Mouse (Mus musculus): ENCODE data around the gene Fam169b.

Fam169b gene

DNA sequence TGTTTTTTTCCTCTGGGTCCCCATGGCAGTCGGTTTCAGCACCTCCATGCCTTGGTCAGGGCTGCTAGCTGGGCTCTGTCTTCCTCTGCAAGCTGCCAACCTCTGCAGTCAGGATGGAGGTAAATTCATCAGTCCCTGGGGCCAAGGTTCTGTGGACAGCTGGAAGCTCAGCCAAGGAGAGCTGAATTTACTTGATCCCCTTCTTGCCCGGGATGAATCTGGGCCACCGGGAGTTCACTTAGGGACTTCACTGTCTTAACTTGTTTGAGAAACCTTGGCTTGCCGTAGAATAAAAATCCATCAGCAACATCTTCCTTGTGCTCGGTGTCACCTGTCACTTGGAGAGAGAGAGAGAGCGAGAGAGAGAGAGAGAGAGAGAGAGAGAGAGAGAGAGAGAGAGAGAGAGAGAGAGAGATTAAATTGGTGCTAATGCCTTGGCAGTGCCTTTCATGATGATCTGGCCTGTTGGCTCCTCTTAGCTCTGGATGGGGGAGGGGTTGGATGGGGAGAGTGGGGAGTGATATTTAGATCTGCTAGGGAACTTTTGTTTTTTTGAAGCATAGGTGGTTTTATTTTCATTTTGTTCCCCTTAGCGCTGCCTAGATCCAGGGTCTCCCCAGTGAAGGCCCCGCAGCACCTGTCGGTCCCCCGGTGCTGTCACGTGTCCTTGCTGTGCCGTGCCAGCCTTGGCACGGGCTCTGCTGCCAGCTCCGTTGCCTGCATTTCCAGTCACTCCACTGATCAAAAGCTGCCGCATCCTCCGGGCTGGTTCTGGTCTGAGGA, 44.6 kb downstream of the Fam169b start:
- DNase-seq (ENCODE audit: low spot score in 2 of 2), result no peak

DNA sequence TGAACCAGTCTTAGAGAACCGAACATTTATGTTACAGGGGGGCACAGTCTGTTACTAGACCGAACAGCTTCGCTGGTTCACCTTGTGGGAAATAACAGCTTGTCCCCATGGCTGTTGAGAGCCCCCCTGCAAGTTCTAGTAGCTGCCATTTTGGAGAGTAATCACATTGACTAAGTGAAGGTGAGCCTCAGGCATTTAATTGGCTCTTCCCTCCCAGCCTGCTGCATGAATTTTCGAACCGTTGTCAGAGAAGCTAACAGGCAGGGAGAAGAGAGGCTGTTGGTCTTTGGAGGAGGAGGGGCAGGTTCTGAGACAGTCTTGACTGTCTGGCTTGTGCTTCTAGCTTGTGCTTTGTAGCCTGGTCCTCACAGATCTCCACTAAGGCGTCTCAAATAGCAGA, 45.3 kb downstream of the Fam169b start:
- no peak for DNase-seq (ENCODE audit: low spot score in 2 of 2)

DNA sequence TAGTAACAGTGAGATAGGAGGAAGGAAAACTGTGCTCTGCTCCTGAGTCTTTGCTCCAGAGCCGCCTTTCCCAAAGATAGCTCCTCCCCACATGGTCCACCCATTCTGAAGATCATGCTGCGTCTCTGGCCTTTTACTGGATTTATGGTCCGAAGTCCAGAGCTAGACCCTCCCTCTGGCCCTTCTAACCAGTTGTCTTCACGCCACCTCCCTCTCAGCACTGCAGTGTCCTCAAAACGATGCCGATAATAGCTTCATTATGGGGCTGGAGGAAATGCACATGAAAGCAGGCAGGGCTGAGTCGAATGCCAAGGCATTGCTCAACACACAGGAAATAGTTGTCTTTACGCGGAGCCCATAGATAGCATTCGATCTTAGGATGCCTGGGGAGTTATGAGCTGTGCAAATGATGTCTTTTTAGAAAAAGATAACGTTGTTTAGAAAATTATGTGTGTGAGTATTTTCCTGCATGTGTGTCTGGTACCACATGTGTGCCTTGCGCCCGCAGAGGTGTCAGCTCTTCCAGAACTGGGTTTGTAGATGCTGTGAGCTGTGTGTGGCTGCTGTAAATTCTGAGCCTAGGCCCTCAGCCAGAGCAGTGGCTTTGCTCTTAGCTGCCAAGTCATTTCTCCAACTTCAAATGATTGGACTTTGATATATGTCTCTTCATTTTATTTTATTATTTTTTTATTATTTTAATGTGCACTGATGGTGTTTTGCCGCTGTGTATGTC, 46.6 kb downstream of the Fam169b start:
- no peak for DNase-seq (ENCODE audit: low spot score in 2 of 2)

DNA sequence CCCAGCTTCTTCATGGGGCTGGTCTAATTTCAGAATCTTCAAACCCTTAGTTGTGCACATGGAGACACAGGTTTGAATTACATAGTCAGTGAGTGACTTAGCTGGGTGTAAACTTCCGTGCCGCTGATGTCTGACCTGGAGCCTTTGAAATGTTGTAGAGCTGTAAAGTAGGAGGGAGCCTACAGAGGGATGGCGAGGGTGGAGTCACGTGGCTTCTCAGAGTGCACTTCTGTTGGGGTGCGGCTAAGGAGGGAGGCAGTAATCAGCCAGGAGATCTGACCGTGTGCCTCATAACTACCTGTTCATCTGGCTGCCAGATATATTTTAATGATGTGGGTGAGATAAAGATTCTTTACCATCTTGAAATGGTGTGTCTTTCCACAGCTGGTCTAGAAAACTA, 49.4 kb downstream of the Fam169b start:
- no peak for DNase-seq (ENCODE audit: low spot score in 2 of 2)

DNA sequence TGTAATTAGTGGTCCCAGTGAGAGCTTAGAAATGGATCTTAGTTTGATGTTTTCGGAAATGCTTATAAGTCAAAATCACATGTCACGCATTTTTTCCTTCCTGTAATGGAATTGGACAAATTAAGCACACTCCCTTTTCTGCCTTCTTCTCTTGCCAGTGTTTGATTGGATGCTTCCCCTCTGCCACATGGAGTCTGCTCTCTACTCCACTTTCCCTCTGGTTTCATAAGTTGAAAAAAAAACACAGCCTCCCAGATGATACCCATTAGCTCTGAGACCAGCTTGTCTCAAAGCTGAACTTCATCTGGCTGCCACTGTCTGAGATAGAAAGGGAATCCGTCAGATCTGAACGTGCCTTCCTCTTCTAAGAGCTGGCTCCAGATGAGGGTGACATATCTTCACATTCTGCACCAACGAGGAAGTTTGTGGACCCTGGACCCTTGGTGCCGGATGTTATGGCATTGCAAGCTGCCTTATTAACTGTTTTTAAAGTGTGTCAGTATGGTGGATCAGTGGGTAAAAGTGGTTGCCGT, 52.6 kb downstream of the Fam169b start:
- no peak for DNase-seq (ENCODE audit: low spot score in 2 of 2)

DNA sequence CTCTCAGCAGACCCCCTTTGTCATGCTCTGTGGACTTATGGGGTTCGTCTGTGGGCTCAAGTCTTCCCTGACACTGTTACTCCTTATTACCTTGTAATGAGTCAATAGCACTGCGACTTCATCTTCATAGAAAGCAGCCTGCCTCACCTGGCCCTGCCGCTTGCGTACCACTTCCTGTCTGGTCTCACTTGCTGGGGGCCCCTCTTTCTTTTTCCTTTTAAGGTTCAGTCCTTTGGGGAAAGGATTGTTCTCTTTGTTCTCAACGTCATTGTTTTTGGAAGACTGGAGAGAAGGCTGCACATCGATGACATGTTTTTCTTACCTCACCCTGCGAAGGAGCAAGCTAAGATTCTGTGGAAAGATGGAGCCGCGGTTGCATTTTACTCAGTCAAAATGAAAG, 55.4 kb downstream of the Fam169b start:
- no peak for DNase-seq (ENCODE audit: low spot score in 2 of 2)

DNA sequence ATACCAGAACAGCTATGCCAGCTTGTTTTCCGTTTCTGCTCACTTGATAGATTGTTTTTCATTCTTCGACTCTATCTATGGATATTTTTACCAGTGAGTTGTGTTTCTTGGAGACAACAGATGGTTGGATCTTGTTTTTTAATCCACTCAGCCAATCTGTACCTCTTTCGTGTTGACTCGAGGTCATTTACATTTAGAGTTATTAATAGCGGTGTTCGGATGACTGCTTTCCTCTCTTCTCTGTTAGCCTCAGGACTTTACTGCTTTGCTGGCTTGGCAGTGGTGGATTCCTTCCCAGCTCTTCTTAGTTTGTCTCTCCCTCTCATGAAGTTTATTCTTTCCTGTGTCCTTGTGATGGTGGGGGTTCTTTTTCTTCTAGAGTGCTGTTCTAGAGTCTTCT, 59.2 kb downstream of the Fam169b start:
- no peak for DNase-seq (ENCODE audit: low spot score in 2 of 2)

DNA sequence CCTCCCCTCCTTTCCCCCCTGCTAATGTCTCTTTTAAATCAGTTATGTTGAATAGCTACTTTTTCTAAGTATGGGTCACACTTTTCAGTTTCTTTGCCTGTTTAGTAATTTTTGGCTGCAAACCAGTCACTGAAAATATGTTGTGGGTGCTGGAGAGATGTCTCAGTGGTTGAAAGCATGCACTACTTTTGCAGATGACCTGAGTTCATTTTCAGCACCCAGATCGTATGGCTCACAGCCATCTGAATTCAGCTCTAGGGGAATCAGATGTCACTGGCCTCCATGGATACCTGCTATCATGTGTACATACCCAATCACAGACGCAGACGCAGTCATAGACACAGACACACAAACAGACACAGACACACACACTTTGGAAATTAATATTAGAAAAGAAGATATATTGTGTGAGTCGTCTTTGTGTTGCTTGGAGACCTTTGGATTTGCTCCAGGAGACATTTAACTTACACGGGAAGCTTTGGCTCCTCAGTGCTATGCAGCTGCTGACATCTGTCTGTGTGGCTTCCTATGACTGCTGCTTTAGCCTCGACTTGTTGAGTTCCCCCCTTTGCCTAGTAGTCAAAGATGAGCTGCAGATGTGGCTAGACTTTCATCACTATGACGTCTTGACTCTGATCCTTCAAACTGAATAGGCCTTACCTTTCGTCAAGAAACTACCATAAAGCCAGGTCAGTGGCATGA, 63.6 kb downstream of the Fam169b start:
- DNase-seq (ENCODE audit: low spot score in 2 of 2), result no peak

DNA sequence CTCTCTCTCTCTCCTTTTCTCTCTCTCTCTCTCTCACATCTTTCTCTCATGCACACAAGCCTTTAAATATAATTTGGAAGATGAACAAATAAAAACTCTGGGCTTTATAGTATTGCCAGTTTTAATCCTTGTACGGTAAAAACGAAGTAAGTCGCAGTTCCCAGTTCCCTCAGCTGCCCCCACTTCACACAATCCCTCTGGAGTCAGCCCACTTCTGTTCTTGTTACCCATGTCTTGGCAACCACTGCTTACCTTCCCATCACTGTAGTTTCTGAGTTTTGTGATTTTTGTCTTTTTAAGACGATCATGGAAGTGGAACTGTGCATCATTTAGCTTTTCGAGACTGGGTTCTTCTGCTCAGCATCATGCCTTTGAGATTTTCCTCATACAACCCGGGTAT, 65.0 kb downstream of the Fam169b start:
- DNase-seq (ENCODE audit: low spot score in 2 of 2), result no peak

DNA sequence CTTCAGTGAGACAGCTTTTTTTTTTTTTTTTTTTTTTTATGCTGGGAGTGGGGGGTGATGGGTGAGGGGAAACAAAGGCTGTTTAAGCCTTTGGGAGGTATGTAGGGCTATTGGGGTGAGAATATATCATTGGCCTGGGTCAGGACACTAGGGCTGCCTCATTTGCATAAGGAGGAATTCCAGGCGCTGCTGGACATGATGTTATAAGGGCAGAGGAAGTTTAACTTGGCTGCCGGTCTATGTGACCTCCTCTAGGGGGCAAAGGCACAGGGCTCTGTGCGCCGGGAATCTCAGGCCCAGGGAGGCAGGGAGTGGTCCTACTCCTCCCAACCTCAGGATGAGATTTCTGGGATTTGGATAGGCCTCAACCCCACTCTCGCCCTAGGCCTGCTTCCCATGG, 70.9 kb downstream of the Fam169b start:
- no peak for DNase-seq (ENCODE audit: low spot score in 2 of 2)

DNA sequence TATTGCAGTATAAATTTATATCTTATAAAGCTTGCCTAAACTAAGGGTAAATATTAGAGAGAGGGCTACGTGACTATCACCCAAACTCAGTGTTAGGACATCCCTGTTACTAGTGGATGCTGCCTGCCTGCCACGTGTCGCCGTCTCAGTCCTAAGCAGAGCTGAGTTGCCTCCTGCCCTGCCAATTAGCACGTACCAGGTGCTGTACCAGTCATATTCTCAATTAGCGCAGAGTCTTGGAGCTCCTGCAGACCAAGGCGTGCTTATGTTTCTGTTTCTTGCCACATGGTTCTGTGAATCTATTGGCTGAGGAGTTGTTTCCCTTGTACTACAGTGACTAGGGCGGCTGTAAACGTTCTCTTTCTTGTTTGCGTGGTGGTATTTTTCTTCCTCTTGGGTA, 72.3 kb downstream of the Fam169b start:
- DNase-seq (ENCODE audit: low spot score in 2 of 2), result no peak

DNA sequence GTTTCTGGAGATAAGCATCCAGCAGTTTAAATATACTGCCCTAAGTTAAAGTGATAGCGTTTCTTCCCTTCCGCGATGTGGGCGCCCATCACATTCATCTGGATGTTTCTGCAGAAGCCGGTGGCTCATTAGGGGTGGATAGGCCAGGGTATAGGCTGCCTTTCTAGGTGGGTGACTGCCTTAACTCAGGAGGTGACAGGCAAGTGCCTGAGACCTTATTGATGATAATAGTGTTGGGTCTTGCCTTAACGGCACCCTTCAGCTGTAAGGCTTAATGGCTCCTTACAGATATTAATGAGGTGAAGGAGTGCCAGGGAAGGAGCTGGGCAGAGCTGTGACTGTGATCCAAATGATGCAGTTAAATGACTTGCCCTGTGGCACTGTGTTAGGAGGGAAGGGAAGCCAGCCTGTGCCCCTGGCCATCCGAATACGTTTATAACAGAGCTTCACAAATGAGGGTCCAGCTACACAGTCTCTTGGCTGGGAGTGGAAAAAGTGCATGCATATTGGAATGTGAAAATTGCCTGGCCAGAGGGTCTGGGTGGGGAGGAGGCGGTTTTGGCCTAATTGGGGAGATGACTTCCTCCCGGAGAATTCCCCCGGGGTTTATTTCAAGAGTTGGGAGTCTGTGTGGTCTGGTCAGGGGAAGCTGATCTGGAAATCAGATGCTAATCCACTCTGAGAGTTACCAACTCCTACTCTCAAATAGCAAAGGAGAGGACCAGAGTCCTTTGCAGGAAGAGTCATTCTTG, 81.9 kb downstream of the Fam169b start:
- no peak for DNase-seq (ENCODE audit: low spot score in 2 of 2)

DNA sequence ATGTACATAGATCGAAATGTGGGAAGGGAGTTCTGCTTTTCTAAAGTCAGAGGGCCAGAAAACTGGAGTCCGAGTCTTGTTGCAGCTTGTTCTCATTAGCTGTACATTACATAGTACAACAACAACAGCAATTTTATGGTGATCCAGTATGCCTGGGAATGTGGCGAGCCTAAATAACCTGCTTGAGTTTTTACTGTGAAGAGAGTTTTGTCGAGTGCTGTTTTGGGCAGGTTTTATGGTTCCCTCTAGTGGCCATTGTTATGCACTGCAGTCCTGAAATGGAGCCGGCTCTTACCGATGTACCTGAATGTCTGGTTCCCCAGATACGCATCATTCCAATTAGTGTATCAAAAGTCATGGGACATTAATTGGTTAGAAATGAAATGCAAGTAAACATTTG, 83.8 kb downstream of the Fam169b start:
- DNase-seq (ENCODE audit: low spot score in 2 of 2), result peak; percentile 74 to 78

DNA sequence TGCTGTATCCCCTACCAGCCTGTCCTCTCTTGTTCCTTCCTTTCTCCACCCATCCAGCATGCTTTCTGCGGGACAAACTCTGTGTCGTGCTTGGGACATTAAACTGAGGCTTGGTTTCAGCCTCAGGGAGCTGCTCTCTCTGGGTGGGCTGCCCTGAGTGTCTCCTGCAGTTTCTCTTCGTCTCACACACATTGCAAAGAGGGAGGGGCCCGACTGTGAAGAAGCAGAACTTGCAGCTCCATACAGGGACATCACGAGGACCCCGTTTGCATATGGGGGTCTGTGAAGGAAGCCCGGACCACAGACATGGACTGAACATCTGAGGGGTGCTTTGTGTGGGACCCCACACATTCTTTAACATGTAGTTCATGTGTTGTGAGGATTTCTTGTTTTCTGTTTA, 89.0 kb downstream of the Fam169b start:
- no peak for DNase-seq (ENCODE audit: low spot score in 2 of 2)

DNA sequence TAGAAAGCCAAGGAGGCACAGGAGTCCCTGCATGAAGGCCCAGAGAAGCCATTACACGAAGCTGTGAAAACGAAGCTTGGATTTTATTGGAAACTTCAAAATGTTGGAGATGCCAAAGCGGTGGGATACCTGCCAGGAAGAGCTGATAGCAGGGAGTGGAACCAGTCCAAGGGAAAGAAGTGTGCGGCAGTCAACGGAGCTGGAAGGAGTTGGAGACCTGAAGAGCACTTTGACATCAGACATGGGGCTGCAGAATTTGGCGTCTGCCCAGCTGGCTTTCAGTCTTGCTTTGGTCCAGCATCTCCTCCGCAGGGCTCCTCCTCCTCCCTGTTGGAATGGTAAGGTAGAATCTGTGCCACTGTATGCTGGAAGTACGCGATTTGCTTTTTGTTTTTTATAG, 92.1 kb downstream of the Fam169b start:
- DNase-seq (ENCODE audit: low spot score in 2 of 2), result peak; percentile 26 to 34

DNA sequence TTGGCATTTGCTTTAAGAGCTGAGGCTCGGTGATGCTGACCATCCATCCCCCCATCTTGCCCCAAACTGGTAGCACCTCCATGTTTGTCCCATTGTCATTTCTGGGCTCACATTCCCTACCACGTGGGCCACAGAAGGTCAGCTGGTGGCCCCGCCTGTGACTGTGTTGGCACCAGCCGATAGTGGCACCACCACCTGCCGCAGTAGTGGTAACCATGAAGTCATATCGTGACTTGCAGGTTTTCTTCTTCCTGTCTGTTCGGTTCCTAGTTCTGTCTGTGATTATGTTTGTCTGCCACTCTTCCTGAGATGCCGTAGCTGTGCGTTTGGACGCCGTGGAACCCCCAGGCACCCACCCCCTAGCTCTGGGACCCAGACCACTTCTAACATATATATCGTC, 95.3 kb downstream of the Fam169b start:
- DNase-seq (ENCODE audit: low spot score in 2 of 2), result no peak

DNA sequence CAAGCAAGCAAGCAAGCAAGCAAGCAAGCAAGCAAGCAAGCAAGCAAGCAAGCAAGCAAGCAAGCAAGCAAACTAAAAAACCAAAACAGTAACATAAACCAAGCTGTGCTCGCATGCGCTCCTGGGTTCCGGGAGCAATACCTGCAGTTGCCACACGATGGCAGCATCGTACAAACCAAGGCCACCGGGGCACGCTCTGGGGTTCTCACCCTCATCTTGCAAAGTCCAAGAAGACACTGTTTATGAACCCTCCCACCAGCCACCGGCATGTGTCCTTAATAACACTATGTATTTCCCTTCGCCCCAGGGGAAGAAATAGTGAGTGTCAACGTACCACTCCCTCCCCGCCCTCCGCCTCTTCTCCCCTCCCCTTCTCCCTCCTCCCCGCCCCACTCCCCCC, 96.1 kb downstream of the Fam169b start:
- DNase-seq (ENCODE audit: low spot score in 2 of 2), result peak; percentile 82 to 83

DNA sequence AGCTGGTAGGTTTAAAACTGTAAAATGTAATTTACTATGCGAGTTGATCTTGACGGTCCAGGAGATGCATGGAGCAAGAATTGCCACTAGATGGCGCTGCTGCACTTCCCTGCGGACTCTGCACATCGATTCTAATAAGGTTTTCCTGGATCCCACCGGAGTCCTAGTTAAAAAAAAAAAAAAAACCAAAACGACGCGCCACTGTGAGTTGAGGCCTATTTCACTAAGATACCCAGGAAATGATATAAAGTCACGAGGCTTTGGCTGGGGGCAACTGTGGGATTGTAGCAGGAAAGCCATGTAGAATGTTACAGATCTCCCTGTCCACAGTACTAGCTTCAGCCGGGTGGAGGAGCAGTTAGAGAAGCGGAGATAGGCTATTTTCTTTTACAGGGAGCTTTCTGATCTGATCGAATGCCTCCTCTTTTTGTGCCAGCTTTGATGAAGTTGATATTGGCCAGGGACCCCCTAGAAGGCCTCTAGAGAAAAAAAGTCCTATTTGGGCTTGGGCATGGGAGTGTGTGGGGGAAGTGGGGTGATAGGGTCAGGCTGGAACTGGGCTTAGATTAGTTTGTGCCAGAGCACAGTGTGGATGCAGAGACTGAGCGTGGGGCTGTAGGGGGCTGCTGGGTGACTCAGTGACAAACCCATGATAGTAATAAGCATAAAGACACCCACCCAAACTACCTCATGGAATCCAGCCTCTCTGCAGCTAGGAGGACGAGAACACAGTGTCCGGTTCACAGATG, 100.6 kb downstream of the Fam169b start:
- peak; percentile 78 for DNase-seq (ENCODE audit: low spot score in 2 of 2)

DNA sequence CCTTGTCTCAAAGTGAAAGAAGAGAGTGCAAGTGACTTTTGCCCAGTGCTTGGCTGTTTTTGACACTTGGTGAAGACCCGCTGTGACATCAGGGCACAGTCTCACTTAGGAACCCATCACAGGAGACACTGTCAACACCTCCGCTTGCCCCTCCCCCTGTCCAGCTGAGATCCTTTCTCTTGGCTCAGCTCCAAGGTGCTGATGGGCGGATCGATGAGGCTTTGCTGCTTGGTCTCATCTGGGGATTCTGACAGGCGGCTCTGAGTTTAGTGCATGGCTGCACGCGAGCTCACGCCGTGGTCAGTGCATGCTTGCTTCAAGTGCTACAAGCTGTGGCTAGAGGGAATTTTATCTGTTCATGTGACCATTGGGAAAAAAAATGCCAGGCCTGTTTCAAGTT, 108.5 kb downstream of the Fam169b start:
- no peak for DNase-seq (ENCODE audit: low spot score in 2 of 2)

DNA sequence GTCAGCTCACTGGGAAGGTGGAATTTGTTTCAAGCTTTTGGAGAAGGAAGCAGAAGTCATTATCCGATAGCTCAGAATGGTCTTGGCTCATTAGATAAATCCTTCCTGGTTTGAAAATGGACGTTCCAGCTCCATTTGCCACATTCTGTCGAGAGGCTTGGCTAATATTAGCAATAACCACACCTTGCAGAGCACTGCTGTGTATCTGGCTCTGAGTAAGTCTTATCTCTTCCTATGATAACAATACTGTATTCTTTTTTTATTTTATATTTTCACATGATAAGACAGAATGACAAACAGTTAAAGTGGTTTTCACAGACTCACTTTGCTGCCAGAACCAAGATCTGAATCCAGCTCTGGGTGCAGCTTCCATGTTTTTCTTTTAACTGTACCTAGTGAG, 113.1 kb downstream of the Fam169b start:
- no peak for DNase-seq (ENCODE audit: low spot score in 2 of 2)

DNA sequence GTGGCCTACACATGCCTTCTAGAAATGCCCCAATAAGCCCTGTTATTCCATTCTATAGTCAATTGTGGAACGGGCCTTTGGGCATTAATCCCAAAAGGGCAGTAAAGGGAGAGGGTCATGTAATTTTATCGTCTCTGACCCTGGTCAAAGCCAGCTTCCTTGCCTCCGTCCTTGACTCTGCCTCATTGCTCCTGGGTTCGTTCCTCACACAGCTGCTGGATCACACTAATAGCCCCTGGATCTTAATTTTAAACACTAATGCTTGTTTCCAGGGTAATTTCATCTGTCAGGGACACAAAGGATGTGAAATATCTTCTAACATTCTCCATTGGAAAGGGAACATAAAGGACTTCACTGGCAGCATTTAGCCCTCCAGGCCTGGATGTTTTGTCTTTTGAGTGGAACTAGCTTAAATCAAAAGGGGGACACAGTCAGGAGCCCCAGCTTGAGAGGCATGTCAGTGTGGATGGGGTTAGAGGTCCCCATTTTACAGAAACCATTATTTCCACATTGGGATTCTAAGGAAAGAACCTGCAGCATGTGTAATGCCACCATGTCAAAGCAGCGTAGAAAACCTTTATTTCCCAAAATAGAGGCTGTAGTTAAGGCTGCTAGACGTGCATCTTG, 122.2 kb downstream of the Fam169b start:
- no peak for DNase-seq (ENCODE audit: low spot score in 2 of 2)
